Mouse (Mus musculus) heart, postnatal 0 days (tissue): ENCODE data around the gene Rhoc.

Experiments used
- CTCF ChIP-seq: IDR thresholded peaks from 2 replicates; pipeline ENCODE4 v1.5.1; 2016; ENCODE audit warnings: antibody characterized with exemption, control low read depth, low read depth
- EP300 ChIP-seq: IDR thresholded peaks from 2 replicates; pipeline ENCODE4 v1.6.1; 2016; ENCODE audit warnings: antibody characterized with exemption, low read depth

GRCm38 (mm10) chr3:104758869-104759268 lies 29.3 kb upstream of the Rhoc start:
- TF ChIP-seq CTCF (no peak), EP300 (no peak)
